Mouse (Mus musculus) gonadal fat pad, adult 2 months (tissue): ENCODE measurements around the gene Urm1. TPM values are rescaled to one million over a fixed set of nuclear protein-coding genes. Genes with fewer than 3 reads are reported as not detected.
"Not testable (repeated sequence)": the region's sequence is repeated elsewhere in the genome, so short reads cannot be mapped to it uniquely, and the experiment has no call there.

Experiments used
- DNase-seq: peaks from one replicate; pipeline ENCODE4 v3.0.0-alpha.2; 2012; ENCODE audit warnings: low read depth
- polyA plus RNA-seq: library from polyadenylated mRNA; depleted of rRNA; stranded (reverse); fragments of >200 nt; gene quantifications from 2 replicates; pipeline ENCODE4 v1.2.3, GENCODE M21; 2012; rRNA removed

The Urm1 gene
- polyA plus RNA-seq = 41.9 and 61.3 TPM in 2 replicates

- no peak for DNase-seq
Measured at GRCm38 (mm10) chr2:29820025-29820817, at the start of gene Urm1. Urm1 (plus strand) TSS chr2:29820075.

DNA sequence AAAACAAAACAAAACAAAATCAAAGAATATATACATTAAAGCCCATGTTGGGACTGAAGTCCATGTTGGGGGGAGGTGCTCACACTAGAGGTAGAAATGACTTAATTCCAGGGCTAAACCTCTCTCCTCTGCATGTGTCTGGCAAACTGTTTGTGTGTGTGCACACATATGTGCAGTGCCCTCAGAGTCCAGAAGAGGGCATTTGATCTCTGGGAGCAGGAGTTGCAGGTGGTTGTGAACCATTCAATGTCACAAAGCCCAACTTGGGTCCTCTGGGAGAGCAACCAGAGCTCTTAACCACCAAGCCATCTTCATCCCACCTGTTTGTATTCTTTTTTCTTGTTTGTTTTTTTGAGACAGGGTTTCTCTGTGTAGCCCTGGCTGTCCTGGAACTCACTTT is 49.7 kb upstream of the Urm1 start:
- DNase-seq = no peak

DNA sequence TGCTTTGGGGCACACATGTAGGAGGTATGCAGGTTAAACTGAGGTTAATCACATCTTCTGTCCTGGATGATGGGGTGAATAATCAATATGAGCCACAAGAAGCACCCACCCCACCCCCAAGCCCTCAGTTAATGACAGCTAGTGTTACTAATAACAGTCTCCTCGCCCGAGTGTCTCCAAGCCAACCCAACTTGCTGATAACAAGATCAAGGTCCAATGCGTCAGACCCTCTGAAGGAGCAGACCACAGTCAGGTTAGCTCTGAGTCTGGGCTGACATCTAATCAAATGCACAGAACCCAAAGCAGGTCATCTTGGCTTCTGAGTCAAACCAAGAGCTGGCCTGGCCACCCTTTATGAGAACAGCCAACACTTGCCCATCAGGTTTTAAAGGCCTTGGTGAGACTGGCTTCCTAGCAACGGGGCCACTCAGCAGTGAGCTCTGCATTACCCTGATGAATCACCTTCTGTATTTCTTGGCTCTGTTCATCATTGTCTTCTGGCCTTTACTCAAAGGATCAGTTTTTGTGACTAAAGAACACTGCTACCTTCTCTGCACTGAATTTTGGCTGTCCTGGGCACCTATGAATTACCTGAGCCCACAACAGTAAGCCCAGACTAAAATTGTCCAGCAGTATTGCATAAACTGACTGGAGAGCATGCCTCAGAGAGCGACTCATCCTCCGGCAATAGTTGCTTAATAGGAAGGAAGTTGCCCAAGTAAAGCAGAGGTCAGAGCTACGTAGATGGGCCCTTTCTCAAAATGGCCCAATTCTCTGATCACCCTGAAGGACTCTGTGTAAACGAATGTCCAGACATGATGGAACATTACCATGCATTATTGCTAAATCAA is 48.0 kb upstream of the Urm1 start:
- peak; percentile 99 for DNase-seq

- no peak for DNase-seq
Measured at GRCm38 (mm10) chr2:29773323-29773722, 46.6 kb upstream of the Urm1 start.

DNA sequence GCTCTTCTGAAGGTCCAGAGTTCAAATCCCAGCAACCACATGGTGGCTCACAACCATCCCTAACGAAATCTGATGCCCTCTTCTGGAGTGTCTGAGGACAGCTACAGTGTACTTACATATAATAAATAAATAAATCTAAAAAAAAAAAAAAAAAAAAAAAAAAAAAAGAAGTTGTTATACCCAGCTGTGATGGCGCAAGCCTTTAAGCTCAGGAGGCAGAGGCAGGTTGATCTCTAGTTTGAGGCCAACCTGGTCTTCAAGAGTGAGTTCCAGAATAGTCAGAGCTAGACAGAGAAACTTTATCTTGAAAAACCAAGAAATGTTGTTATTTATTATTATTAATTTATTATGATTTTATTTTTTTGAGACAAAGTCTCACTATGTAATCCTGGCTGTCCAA is 38.6 kb upstream of the Urm1 start:
- not testable (repeated sequence) for DNase-seq

DNA sequence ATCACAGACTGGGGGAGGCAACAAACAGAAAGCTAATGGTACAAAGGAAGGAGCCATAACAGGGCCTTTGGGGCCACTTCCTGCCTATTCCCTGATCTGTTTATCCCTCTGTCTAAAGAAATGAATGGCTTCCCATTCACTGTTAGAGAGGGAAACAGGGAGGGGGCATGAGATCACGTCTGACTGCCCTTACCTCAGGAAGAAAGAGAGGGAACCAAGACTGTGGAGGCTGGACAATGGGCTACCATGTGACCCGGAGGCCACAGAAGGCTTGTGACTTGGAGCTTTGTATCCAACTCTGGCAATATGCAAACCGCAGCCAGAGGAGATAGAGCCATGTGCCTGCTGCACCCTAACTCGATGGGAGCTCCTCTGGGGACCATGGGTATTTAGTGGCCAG is 35.6 kb upstream of the Urm1 start:
- DNase-seq = no peak

DNA sequence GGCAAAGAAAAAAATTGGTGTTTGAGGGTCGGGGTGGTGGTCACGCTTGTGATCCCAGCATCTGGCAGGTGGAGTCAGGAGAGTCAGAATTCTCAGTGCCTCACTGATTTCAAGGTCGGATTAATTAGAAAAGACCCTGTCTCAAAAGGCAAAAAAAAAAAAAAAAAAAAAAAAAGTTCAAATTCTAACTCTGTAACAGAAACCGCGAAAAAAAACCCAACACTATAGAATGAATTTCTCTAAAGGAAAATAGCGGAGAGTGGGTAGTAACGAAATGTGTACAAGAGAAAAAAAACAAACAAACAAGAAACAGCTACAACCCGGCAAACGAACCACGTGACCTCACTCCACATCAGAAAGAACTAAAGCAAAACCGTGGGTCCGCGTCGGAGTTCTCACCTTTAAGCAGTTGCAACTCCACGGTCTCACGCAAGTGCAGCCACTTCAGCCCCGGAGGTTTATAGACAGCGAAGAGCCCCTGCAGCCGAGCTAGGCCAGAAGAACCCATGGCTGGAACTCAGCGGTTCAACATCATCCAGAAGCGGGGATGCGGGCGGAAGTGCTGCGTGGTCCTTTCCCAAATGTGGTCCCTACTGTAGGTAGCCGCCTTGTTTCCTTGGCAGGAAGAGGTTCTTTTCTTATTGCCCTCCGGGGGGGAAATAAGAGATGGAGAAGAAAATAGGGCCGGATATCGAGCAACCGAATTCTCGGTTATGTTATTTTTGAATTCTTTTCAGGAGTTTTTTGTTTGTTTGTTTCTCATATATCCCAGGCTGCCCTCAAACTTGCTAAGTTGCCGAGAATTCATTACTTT is 32.6 kb upstream of the Urm1 start, which contains the start of gene Coq4:
TSS of gene Coq4 (plus strand) at position 390 of the 814 bp plus-strand sequence.
- DNase-seq = no peak

GRCm38 (mm10) chr2:29787937-29788681 is 31.8 kb upstream of the Urm1 start, which contains the start of gene Trub2:
Trub2 (minus strand) TSS chr2:29788502.
- DNase-seq = no peak

GRCm38 (mm10) chr2:29792772-29793487 is 26.9 kb upstream of the Urm1 start:
- DNase-seq = no peak

DNA sequence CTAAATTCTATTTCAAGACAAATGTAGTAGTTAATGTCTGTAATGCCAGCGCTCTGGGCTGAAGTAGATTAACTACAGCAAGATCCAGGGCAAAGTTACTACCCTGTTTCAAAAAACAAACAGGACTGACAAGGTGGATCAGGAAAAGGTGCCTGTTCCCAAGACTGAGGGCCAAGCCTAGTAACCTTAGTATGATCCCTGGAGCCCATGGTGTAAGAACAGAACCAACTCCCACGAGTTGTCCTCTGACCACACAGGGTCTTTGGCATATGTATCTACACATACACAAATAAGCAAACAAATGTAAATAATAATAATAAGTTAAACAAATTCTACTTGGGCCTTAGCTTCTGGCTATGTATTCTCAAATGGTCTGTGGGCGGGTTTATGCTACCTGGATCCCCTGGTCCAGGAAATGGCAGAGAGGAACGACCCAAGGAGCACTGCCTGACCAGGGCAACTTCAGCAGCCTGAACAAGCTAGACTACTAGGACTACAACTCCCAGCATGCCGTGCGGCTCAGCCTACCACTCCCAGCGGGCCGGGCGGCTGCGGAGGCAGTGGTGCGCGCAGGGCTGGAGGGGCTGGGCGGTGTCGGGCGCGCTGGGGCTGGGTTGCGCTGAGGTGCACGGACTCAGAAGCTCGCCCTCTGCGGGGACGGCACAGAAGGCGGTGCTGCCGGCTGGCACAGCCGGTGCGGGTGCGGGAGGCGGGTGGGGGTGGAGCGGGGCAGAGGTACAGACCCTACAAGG is 17.6 kb upstream of the Urm1 start, which contains the start of gene Slc27a4:
TSS of gene Slc27a4 (plus strand) at position 560 of the 752 bp plus-strand sequence.
- no peak for DNase-seq

- no peak for DNase-seq
Measured at GRCm38 (mm10) chr2:29802827-29803201, 17.1 kb upstream of the Urm1 start.

DNA sequence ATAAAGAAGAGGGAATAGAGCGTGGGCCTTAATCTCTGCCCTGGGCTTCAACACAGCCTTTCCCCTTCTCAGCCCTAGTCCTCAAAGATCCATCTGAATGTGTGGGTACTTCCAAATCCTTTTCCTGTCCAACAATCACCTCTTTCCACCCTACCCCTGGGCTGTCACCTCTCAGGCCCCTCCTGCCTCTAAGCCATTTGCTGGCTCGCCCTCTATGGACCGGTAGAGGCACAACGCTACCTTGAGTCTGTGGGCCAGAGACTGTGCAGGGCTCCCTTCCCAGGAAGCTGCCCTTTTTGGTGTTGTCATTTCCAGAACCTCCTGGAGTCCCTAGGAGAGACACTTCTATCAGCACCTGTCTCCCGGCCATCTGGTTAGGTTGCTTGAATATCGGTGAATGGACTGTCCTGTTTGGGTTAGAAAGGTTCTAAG is 16.5 kb upstream of the Urm1 start:
- no peak for DNase-seq

DNA sequence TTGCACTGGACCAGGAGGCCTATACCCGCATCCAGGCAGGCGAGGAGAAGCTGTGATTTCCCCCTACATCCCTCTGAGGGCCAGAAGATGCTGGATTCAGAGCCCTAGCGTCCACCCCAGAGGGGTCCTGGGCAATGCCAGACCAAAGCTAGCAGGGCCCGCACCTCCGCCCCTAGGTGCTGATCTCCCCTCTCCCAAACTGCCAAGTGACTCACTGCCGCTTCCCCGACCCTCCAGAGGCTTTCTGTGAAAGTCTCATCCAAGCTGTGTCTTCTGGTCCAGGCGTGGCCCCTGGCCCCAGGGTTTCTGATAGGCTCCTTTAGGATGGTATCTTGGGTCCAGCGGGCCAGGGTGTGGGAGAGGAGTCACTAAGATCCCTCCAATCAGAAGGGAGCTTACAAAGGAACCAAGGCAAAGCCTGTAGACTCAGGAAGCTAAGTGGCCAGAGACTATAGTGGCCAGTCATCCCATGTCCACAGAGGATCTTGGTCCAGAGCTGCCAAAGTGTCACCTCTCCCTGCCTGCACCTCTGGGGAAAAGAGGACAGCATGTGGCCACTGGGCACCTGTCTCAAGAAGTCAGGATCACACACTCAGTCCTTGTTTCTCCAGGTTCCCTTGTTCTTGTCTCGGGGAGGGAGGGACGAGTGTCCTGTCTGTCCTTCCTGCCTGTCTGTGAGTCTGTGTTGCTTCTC is 4.0 kb upstream of the Urm1 start:
- DNase-seq = no peak

DNA sequence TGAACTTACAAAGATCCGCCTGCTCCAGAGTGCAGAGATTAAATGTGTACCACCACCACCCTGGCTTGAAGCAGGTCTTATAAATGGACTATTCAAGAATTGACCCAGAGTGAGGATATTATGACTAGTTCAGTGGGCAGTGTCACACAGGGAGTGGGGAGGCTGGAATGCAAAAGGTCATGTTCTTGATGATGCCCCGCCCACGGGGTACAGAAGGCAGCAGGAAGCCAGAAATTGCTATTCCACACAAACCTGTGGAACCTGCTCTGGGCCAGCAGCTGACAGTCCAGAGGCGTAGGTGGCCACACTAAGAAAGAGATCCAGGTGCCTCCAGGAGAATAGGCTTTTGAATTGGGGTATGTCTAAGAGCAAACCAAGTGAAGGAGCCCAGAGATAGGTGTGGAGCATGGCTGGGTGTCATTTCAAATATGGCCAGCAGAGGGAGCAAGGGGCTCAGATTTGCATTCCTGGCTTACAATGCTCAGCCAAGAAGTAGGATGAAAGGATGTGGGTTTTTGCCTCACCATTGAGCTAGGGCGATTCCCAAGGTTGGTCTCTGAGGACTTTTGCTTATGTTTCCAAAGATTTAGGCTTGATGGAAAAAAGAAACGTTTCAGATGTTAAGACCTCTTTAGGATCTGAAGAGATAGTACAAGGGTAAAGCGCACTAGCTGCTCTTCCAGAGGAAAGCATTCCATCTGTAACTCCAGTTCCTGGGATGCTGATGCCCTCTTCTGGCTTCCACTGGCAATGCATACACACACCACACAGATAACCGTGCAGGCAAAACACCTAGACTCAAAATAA is 2.2 kb upstream of the Urm1 start:
- DNase-seq = no peak

DNA sequence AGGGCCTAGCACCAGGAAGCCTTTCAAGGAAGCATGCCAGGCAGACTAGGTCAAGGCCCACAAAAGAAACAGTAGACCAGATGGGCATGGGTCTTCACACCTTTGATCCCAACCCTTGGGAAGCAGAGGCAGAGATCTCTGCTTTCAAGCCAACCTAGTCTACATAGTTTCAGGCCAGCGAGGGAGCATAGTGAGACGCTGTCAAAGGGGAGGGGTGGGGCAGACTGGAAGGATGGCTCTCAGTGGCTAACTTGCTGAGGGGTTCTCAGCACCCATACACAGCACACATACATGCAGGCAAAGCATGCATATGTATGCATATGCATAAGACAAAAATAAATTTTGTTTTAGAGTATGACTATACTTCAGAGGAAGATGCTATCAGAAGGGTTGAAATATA is 512 bp upstream of the Urm1 start:
- DNase-seq = no peak

- no peak for DNase-seq
Measured at GRCm38 (mm10) chr2:29826318-29826925, 6.5 kb downstream of the Urm1 start.

GRCm38 (mm10) chr2:29826926-29827708 is 7.2 kb downstream of the Urm1 start:
- DNase-seq = peak; percentile 86
